Mouse (Mus musculus): ENCODE measurements around the gene Dhrs4. TPM values are rescaled to one million over a fixed set of nuclear protein-coding genes. Genes with fewer than 3 reads are reported as not detected.

The Dhrs4 gene
- total and polyA plus RNA-seq, 3 experiments: 22.7 to 34.2 TPM; not detected in 1

- no peak overlapping the region for H3K27ac ChIP-seq (ENCODE audit: control insufficient read depth, low read depth, low read length)
- H3K9ac ChIP-seq (ENCODE audit: control insufficient read depth, low read depth, low read length, poor library complexity, severe bottlenecking): no peak overlapping the region
- H3K4me3 ChIP-seq (ENCODE audit: control insufficient read depth in 1 of 2, insufficient read depth in 1 of 2, low read depth in 2 of 2, low read length in 2 of 2): no peak overlapping the region
- peaks cover 11 to 17% of the 10 kb centered on the region in 2 experiments for H3K27me3 ChIP-seq (ENCODE audit: control insufficient read depth in 1 of 2, insufficient read depth in 2 of 2, low read length in 2 of 2)
- no peaks in the 10 kb centered on the region for H3K4me1 ChIP-seq (ENCODE audit: control insufficient read depth in 1 of 2, insufficient read depth in 2 of 2, low read length in 2 of 2)
- TF ChIP-seq HCFC1 (IDR thresholded peaks at IDR 0.05; ENCODE audit: low read depth, low read length) (no peak), MEF2A (IDR thresholded peaks at IDR 0.05; ENCODE audit: extremely low read depth, insufficient replicate concordance, low read depth, low read length, poor library complexity, severe bottlenecking) (no peak), SIN3A (IDR thresholded peaks at IDR 0.05; ENCODE audit: low read length) (no peak)
- DNase-seq (ENCODE audit: low read depth, low spot score): no peak
- H3K79me2 ChIP-seq (ENCODE audit: control insufficient read depth, insufficient read depth, low read length, poor library complexity): no peaks in the 10 kb centered on the region
- no peaks in the 10 kb centered on the region for H3K36me3 ChIP-seq (ENCODE audit: control insufficient read depth in 1 of 2, insufficient read depth in 2 of 2, low read length in 2 of 2)
- no peaks in the 10 kb centered on the region for H3K9me3 ChIP-seq (replicated peaks; ENCODE audit: insufficient read depth, low read length)
These were observed 41.0 kb downstream of the Dhrs4 start for GRCm38 (mm10) chr14:55519604-55520003.

DNA sequence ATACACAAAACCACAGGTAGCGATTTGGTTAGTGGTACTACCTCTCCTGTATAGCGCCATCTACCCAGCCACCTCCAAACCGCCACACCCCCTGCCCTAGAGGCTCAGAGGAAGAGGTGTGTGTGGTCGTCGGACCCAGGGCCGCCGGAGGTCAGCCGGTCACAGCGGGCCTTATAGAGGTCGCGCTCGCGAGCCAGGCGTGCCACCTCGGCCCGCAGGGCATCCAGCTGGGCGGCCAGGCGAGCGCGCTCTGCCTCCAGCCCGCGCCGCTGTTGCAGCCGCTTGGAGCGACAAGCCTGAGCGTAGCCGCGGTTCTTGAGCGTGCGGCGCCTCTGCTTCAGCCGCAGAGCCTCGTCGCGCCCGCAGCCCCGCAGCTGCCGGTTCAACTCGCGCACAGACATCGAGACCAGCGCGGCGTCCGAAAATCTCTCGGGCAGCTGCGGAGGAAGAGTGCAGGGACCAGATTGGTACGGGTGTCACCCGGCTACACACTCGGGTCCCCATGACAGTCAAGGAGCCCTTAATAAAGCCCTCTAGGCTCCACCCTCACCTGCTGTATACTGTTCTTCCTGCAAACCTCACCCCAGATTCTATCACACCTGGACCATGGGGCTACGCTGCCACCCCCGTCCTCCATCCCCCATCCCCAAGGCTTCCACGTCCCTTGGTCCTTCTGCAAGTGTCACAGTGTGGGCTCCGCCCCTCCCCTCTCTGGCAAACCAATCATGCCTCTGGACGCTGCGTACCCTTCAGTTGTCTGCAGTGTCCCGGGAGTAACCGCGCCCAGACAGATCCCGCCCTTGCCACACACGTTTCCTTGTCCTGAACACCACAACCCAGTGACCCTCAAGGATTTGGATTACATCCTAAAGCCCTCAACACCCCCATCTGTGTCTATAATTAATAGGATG is 42.1 kb downstream of the Dhrs4 start:
- peaks cover 19 to 20% of the 10 kb centered on the region in 2 experiments for H3K27me3 ChIP-seq (ENCODE audit: control insufficient read depth in 1 of 2, insufficient read depth in 2 of 2, low read length in 2 of 2)
- no peak overlapping the region for H3K27ac ChIP-seq (ENCODE audit: control insufficient read depth, low read depth, low read length)
- no peaks in the 10 kb centered on the region for H3K9me3 ChIP-seq (replicated peaks; ENCODE audit: insufficient read depth, low read length)
- H3K4me1 ChIP-seq (ENCODE audit: control insufficient read depth in 1 of 2, insufficient read depth in 2 of 2, low read length in 2 of 2): no peaks in the 10 kb centered on the region
- TF ChIP-seq SIN3A (IDR thresholded peaks at IDR 0.05; ENCODE audit: low read length): no peak
- no peak for TF ChIP-seq NELFE (IDR thresholded peaks at IDR 0.05; ENCODE audit: low read depth, low read length)
- no peak for TF ChIP-seq TCF12 (IDR thresholded peaks at IDR 0.05; ENCODE audit: low read depth, low read length)
- no peak for TF ChIP-seq KAT2A (conservative IDR thresholded peaks at IDR 0.05; ENCODE audit: low read depth, low read length)
- TF ChIP-seq RAD21 (IDR thresholded peaks at IDR 0.05; ENCODE audit: low read depth, low read length): no peak
- no peak for TF ChIP-seq GATA1 (IDR thresholded peaks at IDR 0.05; ENCODE audit: low read depth, low read length)
- TF ChIP-seq POLR2A (IDR thresholded peaks at IDR 0.05; ENCODE audit: control insufficient read depth in 1 of 2, insufficient read depth in 1 of 2, low read depth in 1 of 2, low read length in 2 of 2, poor library complexity in 1 of 2): no peak
- no peak for TF ChIP-seq USF1 (IDR thresholded peaks at IDR 0.05; ENCODE audit: low read depth, low read length)
- H3K4me3 ChIP-seq (ENCODE audit: control insufficient read depth in 1 of 2, insufficient read depth in 1 of 2, low read depth in 2 of 2, low read length in 2 of 2): no peak overlapping the region
- no peaks in the 10 kb centered on the region for H3K36me3 ChIP-seq (ENCODE audit: control insufficient read depth in 1 of 2, insufficient read depth in 2 of 2, low read length in 2 of 2)
- no peak for DNase-seq (ENCODE audit: low read depth, low spot score)
- H3K79me2 ChIP-seq (ENCODE audit: control insufficient read depth, insufficient read depth, low read length, poor library complexity): no peaks in the 10 kb centered on the region
- no peak overlapping the region for H3K9ac ChIP-seq (ENCODE audit: control insufficient read depth, low read depth, low read length, poor library complexity, severe bottlenecking)

GRCm38 (mm10) chr14:55524062-55524461 is 45.5 kb downstream of the Dhrs4 start:
- Histone ChIP-seq H3K9ac (ENCODE audit: control insufficient read depth, low read depth, low read length, poor library complexity, severe bottlenecking) (no peak overlapping the region), H3K4me1 (ENCODE audit: control insufficient read depth in 1 of 2, insufficient read depth in 2 of 2, low read length in 2 of 2) (no peaks in the 10 kb centered on the region), H3K27ac (ENCODE audit: control insufficient read depth, low read depth, low read length) (no peak overlapping the region), H3K4me3 (ENCODE audit: control insufficient read depth in 1 of 2, insufficient read depth in 1 of 2, low read depth in 2 of 2, low read length in 2 of 2) (no peak overlapping the region), H3K79me2 (ENCODE audit: control insufficient read depth, insufficient read depth, low read length, poor library complexity) (no peaks in the 10 kb centered on the region), H3K9me3 (replicated peaks; ENCODE audit: insufficient read depth, low read length) (no peaks in the 10 kb centered on the region), H3K27me3 (ENCODE audit: control insufficient read depth in 1 of 2, insufficient read depth in 2 of 2, low read length in 2 of 2) (peaks cover 12 to 17% of the 10 kb centered on the region in 2 experiments), H3K36me3 (ENCODE audit: control insufficient read depth in 1 of 2, insufficient read depth in 2 of 2, low read length in 2 of 2) (no peaks in the 10 kb centered on the region)
- TF ChIP-seq JUND (IDR thresholded peaks at IDR 0.05; ENCODE audit: low read depth, low read length): no peak
- no peak for TF ChIP-seq MAFK (IDR thresholded peaks at IDR 0.05; ENCODE audit: borderline replicate concordance, low read depth, low read length)
- no peak for TF ChIP-seq ETS1 (IDR thresholded peaks at IDR 0.05; ENCODE audit: low read depth, low read length)
- no peak for TF ChIP-seq ZMIZ1 (IDR thresholded peaks at IDR 0.05; ENCODE audit: low read depth, low read length)
- TF ChIP-seq CHD2 (IDR thresholded peaks at IDR 0.05; ENCODE audit: low read length): no peak
- no peak for TF ChIP-seq POLR2AphosphoS2 (IDR thresholded peaks at IDR 0.05; ENCODE audit: low read length)
- DNase-seq (ENCODE audit: low read depth, low spot score): peak; percentile 24

Data from MEL (cell line).